Mouse (Mus musculus): ENCODE measurements around the gene Pcf11.

Pcf11 gene

GRCm38 (mm10) chr7:92669507-92670471, at the start of gene Pcf11:
Gene Pcf11, minus strand, starts transcription at chr7:92669934.
- peak; percentile 95 to 96 for DNase-seq (ENCODE audit: low spot score in 2 of 2)

- DNase-seq (ENCODE audit: low spot score in 2 of 2): no peak
These were observed 45.3 kb upstream of the Pcf11 start for GRCm38 (mm10) chr7:92715055-92715454.

- no peak for DNase-seq (ENCODE audit: low spot score in 2 of 2)
These were observed 41.9 kb upstream of the Pcf11 start for GRCm38 (mm10) chr7:92711593-92711992.

GRCm38 (mm10) chr7:92709573-92709972, 39.8 kb upstream of the Pcf11 start:
- no peak for DNase-seq (ENCODE audit: low spot score in 2 of 2)

- DNase-seq (ENCODE audit: low spot score in 2 of 2): no peak
These were observed 37.0 kb upstream of the Pcf11 start for GRCm38 (mm10) chr7:92706711-92707110.

GRCm38 (mm10) chr7:92705534-92705933, 35.8 kb upstream of the Pcf11 start:
- DNase-seq (ENCODE audit: low spot score in 2 of 2): no peak

GRCm38 (mm10) chr7:92703661-92704060, 33.9 kb upstream of the Pcf11 start:
- DNase-seq (ENCODE audit: low spot score in 2 of 2): no peak

- no peak for DNase-seq (ENCODE audit: low spot score in 2 of 2)
These were observed 29.0 kb upstream of the Pcf11 start for GRCm38 (mm10) chr7:92698770-92699169.

- no peak for DNase-seq (ENCODE audit: low spot score in 2 of 2)
These were observed 26.7 kb upstream of the Pcf11 start for GRCm38 (mm10) chr7:92696395-92696794.

- no peak for DNase-seq (ENCODE audit: low spot score in 2 of 2)
These were observed 19.4 kb upstream of the Pcf11 start for GRCm38 (mm10) chr7:92689101-92689500.

GRCm38 (mm10) chr7:92688299-92688669, 18.6 kb upstream of the Pcf11 start:
- DNase-seq (ENCODE audit: low spot score in 2 of 2): no peak

- no peak for DNase-seq (ENCODE audit: low spot score in 2 of 2)
These were observed 18.0 kb upstream of the Pcf11 start for GRCm38 (mm10) chr7:92687556-92688298.

- no peak for DNase-seq (ENCODE audit: low spot score in 2 of 2)
These were observed 7.6 kb upstream of the Pcf11 start for GRCm38 (mm10) chr7:92677346-92677745.

GRCm38 (mm10) chr7:92675131-92675530, 5.4 kb upstream of the Pcf11 start:
- no peak for DNase-seq (ENCODE audit: low spot score in 2 of 2)

- peak; percentile 45 to 64 for DNase-seq (ENCODE audit: low spot score in 2 of 2)
These were observed 785 bp downstream of the Pcf11 start for GRCm38 (mm10) chr7:92668791-92669506.

GRCm38 (mm10) chr7:92666274-92666820, 3.4 kb downstream of the Pcf11 start:
- no peak for DNase-seq (ENCODE audit: low spot score in 2 of 2)

- DNase-seq (ENCODE audit: low spot score in 2 of 2): no peak
These were observed 11.7 kb downstream of the Pcf11 start for GRCm38 (mm10) chr7:92658050-92658449.

GRCm38 (mm10) chr7:92656386-92656785, 13.3 kb downstream of the Pcf11 start:
- no peak for DNase-seq (ENCODE audit: low spot score in 2 of 2)

GRCm38 (mm10) chr7:92653329-92653728, 16.4 kb downstream of the Pcf11 start:
- DNase-seq (ENCODE audit: low spot score in 2 of 2): no peak

- no peak for DNase-seq (ENCODE audit: low spot score in 2 of 2)
These were observed 21.9 kb downstream of the Pcf11 start for GRCm38 (mm10) chr7:92647790-92648189.

- no peak for DNase-seq (ENCODE audit: low spot score in 2 of 2)
These were observed 27.4 kb downstream of the Pcf11 start for GRCm38 (mm10) chr7:92642358-92642757.

- DNase-seq (ENCODE audit: low spot score in 2 of 2): no peak
These were observed 31.7 kb downstream of the Pcf11 start for GRCm38 (mm10) chr7:92638050-92638449.
